Mouse (Mus musculus): ENCODE measurements at regions not wholly inside any gene's neighbourhood (a gene's known extent, or its start where the extent isn't known, plus 50 kb on each side); places are given as distances from the start of the nearest gene placed in this dataset.

GRCm38 (mm10) chr7:129909730-129910129 is 318.1 kb downstream of the Wdr11 start:
- dilution Hi-C loops (cut with MboI; ENCODE audit: extremely low pct_ligation_motif_present, extremely low pct_unique_long_range_greater_than_20kb, low sequenced_read_pairs) (no loop called here), in situ Hi-C loops (cut with MboI; ENCODE audit: low pct_ligation_motif_present, low pct_unique_long_range_greater_than_20kb, low sequenced_read_pairs) (no loop called here)
- Histone ChIP-seq H3K9ac (ENCODE audit: insufficient read depth, low read depth) (no peak overlapping the region), H3K36me3 (replicated peaks in 1 of 2; ENCODE audit: control insufficient read depth in 1 of 2, insufficient read depth in 1 of 2, low read length in 1 of 2) (no peaks in the 10 kb centered on the region), H3K27ac (ENCODE audit: insufficient read depth, low read depth) (no peak overlapping the region), H3K9me3 (replicated peaks; ENCODE audit: low read length) (no peaks in the 10 kb centered on the region), H3K4me3 (replicated peaks in 1 of 3; ENCODE audit: low read depth in 2 of 3, low read length in 2 of 3, poor library complexity in 1 of 3) (no peak overlapping the region), H3K79me2 (replicated peaks; ENCODE audit: control insufficient read depth, extremely low read depth, insufficient read depth, poor library complexity, severe bottlenecking) (no peaks in the 10 kb centered on the region), H3K27me3 (replicated peaks) (peaks cover 67% of the 10 kb centered on the region), H3K4me1 (ENCODE audit: control insufficient read depth in 1 of 2, insufficient read depth in 2 of 2) (no peaks in the 10 kb centered on the region), H3K4me2 (ENCODE audit: insufficient read depth, low read depth, poor library complexity, severe bottlenecking) (no peak overlapping the region)
- no peak for DNase-seq (ENCODE audit: extremely low read depth)
- TF ChIP-seq IRF4 (IDR thresholded peaks at IDR 0.05; ENCODE audit: low read depth, low read length) (no peak), JUN (IDR thresholded peaks at IDR 0.05; ENCODE audit: insufficient read depth, low read depth, low read length) (no peak), USF2 (conservative IDR thresholded peaks at IDR 0.05; ENCODE audit: low read depth, low read length) (no peak), MAZ (IDR thresholded peaks at IDR 0.05; ENCODE audit: low read depth, low read length) (no peak), RAD21 (IDR thresholded peaks at IDR 0.05; ENCODE audit: low read depth, low read length) (no peak), TCF12 (IDR thresholded peaks at IDR 0.05; ENCODE audit: low read depth, low read length) (no peak), CHD1 (IDR thresholded peaks at IDR 0.05; ENCODE audit: low read depth, low read length) (no peak), SIN3A (IDR thresholded peaks at IDR 0.05; ENCODE audit: low read length) (no peak), USF1 (IDR thresholded peaks at IDR 0.05; ENCODE audit: low read depth, low read length) (no peak), E2F4 (IDR thresholded peaks at IDR 0.05; ENCODE audit: insufficient replicate concordance, low read depth, low read length) (no peak), SMC3 (IDR thresholded peaks at IDR 0.05; ENCODE audit: low read depth, low read length) (no peak), ZC3H11A (IDR thresholded peaks at IDR 0.05; ENCODE audit: low read depth, low read length) (no peak), KAT2A (IDR thresholded peaks at IDR 0.05; ENCODE audit: insufficient replicate concordance, low read length) (no peak), RCOR1 (conservative IDR thresholded peaks at IDR 0.05; ENCODE audit: low read depth, low read length) (no peak), ETS1 (conservative IDR thresholded peaks at IDR 0.05; ENCODE audit: low read depth, low read length) (no peak), ZNF384 (IDR thresholded peaks at IDR 0.05; ENCODE audit: low read depth, low read length) (no peak), ZKSCAN1 (IDR thresholded peaks at IDR 0.05; ENCODE audit: borderline replicate concordance, low read depth, low read length) (no peak), MYC (IDR thresholded peaks at IDR 0.05; ENCODE audit: low read depth, low read length) (no peak)

GRCm38 (mm10) chr7:129910826-129911225 is 319.2 kb downstream of the Wdr11 start:
- H3K27ac ChIP-seq (ENCODE audit: insufficient read depth, low read depth), result no peak overlapping the region
- dilution Hi-C loops (cut with MboI; ENCODE audit: extremely low pct_ligation_motif_present, extremely low pct_unique_long_range_greater_than_20kb, low sequenced_read_pairs), result no loop called here
- no peaks in the 10 kb centered on the region for H3K36me3 ChIP-seq (replicated peaks in 1 of 2; ENCODE audit: control insufficient read depth in 1 of 2, insufficient read depth in 1 of 2, low read length in 1 of 2)
- TF ChIP-seq MAX (IDR thresholded peaks at IDR 0.05; ENCODE audit: low read length), result no peak
- TF ChIP-seq CTCF (conservative IDR thresholded peaks at IDR 0.05 in 1 of 2, IDR thresholded peaks at IDR 0.05 in 1 of 2; ENCODE audit: low read depth in 2 of 2, low read length in 2 of 2), result no peak
- no peak for TF ChIP-seq CHD1 (IDR thresholded peaks at IDR 0.05; ENCODE audit: low read depth, low read length)
- no peak for TF ChIP-seq POLR2A (IDR thresholded peaks at IDR 0.05; ENCODE audit: low read depth, low read length)
- no peak for TF ChIP-seq KAT2A (IDR thresholded peaks at IDR 0.05; ENCODE audit: insufficient replicate concordance, low read length)
- TF ChIP-seq POLR2AphosphoS2 (IDR thresholded peaks at IDR 0.05; ENCODE audit: low read depth, low read length), result no peak
- no peak for TF ChIP-seq TCF12 (IDR thresholded peaks at IDR 0.05; ENCODE audit: low read depth, low read length)
- no peak for TF ChIP-seq UBTF (IDR thresholded peaks at IDR 0.05; ENCODE audit: low read depth, low read length)
- no peak for TF ChIP-seq RCOR1 (conservative IDR thresholded peaks at IDR 0.05; ENCODE audit: low read depth, low read length)
- no peak for TF ChIP-seq JUND (conservative IDR thresholded peaks at IDR 0.05; ENCODE audit: low read depth, low read length)
- no peak for TF ChIP-seq MEF2A (IDR thresholded peaks at IDR 0.05; ENCODE audit: borderline replicate concordance, low read depth, low read length)
- TF ChIP-seq MAZ (IDR thresholded peaks at IDR 0.05; ENCODE audit: low read depth, low read length), result no peak
- no peak for TF ChIP-seq ZC3H11A (IDR thresholded peaks at IDR 0.05; ENCODE audit: low read depth, low read length)
- TF ChIP-seq CHD2 (IDR thresholded peaks at IDR 0.05; ENCODE audit: low read length), result no peak
- no peak for DNase-seq (ENCODE audit: extremely low read depth)
- H3K79me2 ChIP-seq (replicated peaks; ENCODE audit: control insufficient read depth, extremely low read depth, insufficient read depth, poor library complexity, severe bottlenecking), result no peaks in the 10 kb centered on the region
- H3K4me1 ChIP-seq (ENCODE audit: control insufficient read depth in 1 of 2, insufficient read depth in 2 of 2), result no peaks in the 10 kb centered on the region
- no peak overlapping the region for H3K4me3 ChIP-seq (replicated peaks in 1 of 3; ENCODE audit: low read depth in 2 of 3, low read length in 2 of 3, poor library complexity in 1 of 3)
- no peak overlapping the region for H3K4me2 ChIP-seq (ENCODE audit: insufficient read depth, low read depth, poor library complexity, severe bottlenecking)
- H3K27me3 ChIP-seq (replicated peaks), result peaks cover 77% of the 10 kb centered on the region
- no peaks in the 10 kb centered on the region for H3K9me3 ChIP-seq (replicated peaks; ENCODE audit: low read length)
- H3K9ac ChIP-seq (ENCODE audit: insufficient read depth, low read depth), result no peak overlapping the region
- in situ Hi-C loops (cut with MboI; ENCODE audit: low pct_ligation_motif_present, low pct_unique_long_range_greater_than_20kb, low sequenced_read_pairs), result no loop called here

All from CH12.LX (cell line).